Mouse (Mus musculus): ENCODE measurements around the gene Gm11037. TPM values are rescaled to one million over a fixed set of nuclear protein-coding genes. Genes with fewer than 3 reads are reported as not detected.

The Gm11037 gene
- polyA plus RNA-seq, 1 experiment from 2014 or later, result not detected

- Histone ChIP-seq H3K27me3 (replicated peaks) (no peaks in the 10 kb centered on the region), H3K9ac (peak within 1 kb of the TSS; percentile 79), H3K4me1 (peaks cover 33% of the 10 kb centered on the region), H3K36me3 (replicated peaks) (no peaks in the 10 kb centered on the region), H3K4me3 (peak within 1 kb of the TSS; percentile 82), H3K9me3 (0 out of 2 replicates have a peak, but pooled peaks cover 2% of the 10 kb centered on the region), H3K27ac (peak within 1 kb of the TSS; percentile 91), H3K4me2 (peak within 1 kb of the TSS; percentile 78)
- ATAC-seq (replicated peaks), result peak; percentile 98
- under 1% methylated on average over 54 of the region's 54 CpGs for WGBS
These were observed 26.8 kb downstream of the Gm11037 start, which contains the start of gene 1700037H04Rik for GRCm38 (mm10) chr2:131159938-131160581. Gene 1700037H04Rik (minus strand): TSS chr2:131160081.

DNA sequence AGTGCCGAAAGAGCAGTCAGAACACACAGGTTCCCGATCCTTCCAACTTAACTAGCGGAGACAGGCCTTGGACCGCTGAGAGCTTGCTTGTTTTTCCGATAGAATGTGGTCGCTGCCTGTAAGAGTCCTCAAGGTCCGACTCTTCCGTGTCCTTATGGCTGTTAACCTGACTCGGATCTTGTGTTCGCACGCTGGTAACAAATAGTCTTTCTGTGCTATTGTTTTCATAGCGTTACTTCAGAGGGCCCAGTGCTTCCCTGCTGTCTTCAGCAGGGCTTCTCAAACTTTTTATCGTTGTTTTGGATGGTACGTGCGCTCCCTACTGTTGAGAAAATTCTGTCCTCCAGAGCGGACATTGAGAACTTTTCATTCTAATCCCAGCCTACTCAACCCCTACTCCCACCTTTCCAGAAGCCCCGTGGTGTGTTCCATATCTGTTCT, 27.4 kb downstream of the Gm11037 start:
- peak overlapping the region; percentile 63 for H3K4me2 ChIP-seq
- no peaks in the 10 kb centered on the region for H3K27me3 ChIP-seq (replicated peaks)
- under 1% methylated on average over 17 of the region's 17 CpGs for WGBS
- H3K9me3 ChIP-seq, result 0 out of 2 replicates have a peak, but pooled peaks cover 4% of the 10 kb centered on the region
- peak overlapping the region; percentile 79 for H3K9ac ChIP-seq
- no peaks in the 10 kb centered on the region for H3K36me3 ChIP-seq (replicated peaks)
- H3K4me1 ChIP-seq, result peaks cover 33% of the 10 kb centered on the region
- H3K27ac ChIP-seq, result peak overlapping the region; percentile 91
- ATAC-seq (replicated peaks), result peak; percentile 1; the same call in 1 of the 2 replicates
- peak overlapping the region; percentile 82 for H3K4me3 ChIP-seq

- ATAC-seq (replicated peaks), result no peak
- 78% methylated on average over 7 of the region's 7 CpGs for WGBS
These were observed 30.6 kb downstream of the Gm11037 start for GRCm38 (mm10) chr2:131163924-131164323.

DNA sequence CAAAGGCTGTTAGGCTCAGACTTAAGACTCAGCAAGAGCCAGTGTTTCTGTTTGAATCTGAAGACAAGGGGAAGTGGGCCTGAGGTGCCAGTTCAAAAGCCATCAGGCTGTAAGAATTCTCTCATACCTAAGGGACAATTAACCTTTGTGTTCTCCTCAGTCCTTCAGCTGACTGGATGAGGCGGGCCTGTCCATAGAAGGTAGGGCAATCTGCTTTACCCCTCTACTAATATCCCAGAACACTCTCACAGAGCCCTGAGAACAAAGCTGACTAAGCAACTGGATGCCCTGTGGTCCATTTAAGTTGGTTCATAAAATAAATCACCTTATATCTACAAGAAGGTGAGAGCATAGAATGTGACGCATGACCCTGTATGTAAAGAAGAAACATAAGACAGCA, 32.9 kb downstream of the Gm11037 start:
- Histone ChIP-seq H3K36me3 (replicated peaks) (no peaks in the 10 kb centered on the region), H3K27me3 (replicated peaks) (0 out of 2 replicates have a peak, but pooled peaks cover 3% of the 10 kb centered on the region), H3K9ac (no peak overlapping the region), H3K4me2 (no peak overlapping the region), H3K4me1 (peaks cover under 1% of the 10 kb centered on the region), H3K4me3 (no peak overlapping the region), H3K9me3 (0 out of 2 replicates have a peak, but pooled peaks cover 4% of the 10 kb centered on the region), H3K27ac (no peak overlapping the region)
- ATAC-seq (replicated peaks), result no peak
- 89% methylated on average over 2 of the region's 2 CpGs for WGBS

More at GRCm38 (mm10) chr2:131163924-131164323, 30.6 kb downstream of the Gm11037 start:
- Histone ChIP-seq H3K36me3 (replicated peaks) (no peaks in the 10 kb centered on the region), H3K27me3 (replicated peaks) (no peaks in the 10 kb centered on the region), H3K9ac (no peak overlapping the region), H3K4me1 (peaks cover 10% of the 10 kb centered on the region), H3K4me3 (no peak overlapping the region), H3K4me2 (no peak overlapping the region), H3K9me3 (0 out of 2 replicates have a peak, but pooled peaks cover 4% of the 10 kb centered on the region), H3K27ac (no peak overlapping the region)

DNA sequence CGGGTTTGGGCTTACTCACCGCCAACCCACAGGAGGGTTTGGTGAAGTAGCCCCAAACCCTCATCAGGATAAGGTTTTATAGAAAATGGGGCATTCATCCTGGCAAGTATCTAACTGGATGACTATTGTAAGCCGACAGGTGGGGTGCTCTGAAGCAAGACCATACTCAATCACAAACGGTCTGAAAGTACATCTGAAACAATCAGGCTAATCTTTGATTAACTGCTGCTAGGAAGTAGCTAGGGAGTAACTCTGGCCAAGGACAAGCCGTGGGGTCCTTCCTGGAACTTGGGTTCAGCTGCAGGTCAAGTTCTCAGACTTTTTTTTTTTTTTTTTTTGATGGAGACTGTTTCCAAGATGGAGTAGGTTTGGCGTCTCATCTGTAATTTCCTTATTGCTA, 34.7 kb downstream of the Gm11037 start:
- ATAC-seq (replicated peaks), result no peak
- Histone ChIP-seq H3K27ac (no peak overlapping the region), H3K9ac (no peak overlapping the region), H3K4me2 (no peak overlapping the region), H3K4me1 (peaks cover 6% of the 10 kb centered on the region; the same call in 1 of the 2 replicates), H3K9me3 (0 out of 2 replicates have a peak, but pooled peaks cover 4% of the 10 kb centered on the region), H3K4me3 (no peak overlapping the region), H3K36me3 (replicated peaks) (no peaks in the 10 kb centered on the region), H3K27me3 (replicated peaks) (peaks cover 21% of the 10 kb centered on the region)
- WGBS, result 84% methylated on average over 6 of the region's 6 CpGs

DNA sequence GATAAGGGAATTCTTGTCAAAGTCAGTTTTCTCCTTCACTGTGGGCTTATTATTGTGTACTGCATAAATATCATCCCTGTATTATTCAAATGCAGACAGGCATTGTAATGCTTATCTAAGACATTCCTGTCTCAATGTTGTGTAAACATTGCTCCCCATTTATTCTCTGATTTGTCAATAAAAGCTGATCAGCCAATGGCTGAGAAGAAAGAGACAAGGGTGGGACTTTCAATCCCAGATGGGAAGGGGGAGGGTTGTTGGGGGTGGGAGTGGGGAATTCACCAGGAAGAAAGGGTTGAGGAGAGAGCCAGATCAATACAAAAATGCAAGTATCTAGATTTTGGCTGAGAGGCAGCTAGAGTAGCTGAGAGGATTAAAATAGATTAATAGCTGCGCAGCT, 35.6 kb downstream of the Gm11037 start:
- Histone ChIP-seq H3K4me1 (peaks cover 12% of the 10 kb centered on the region), H3K36me3 (replicated peaks) (no peaks in the 10 kb centered on the region), H3K27me3 (replicated peaks) (peaks cover 24% of the 10 kb centered on the region), H3K4me3 (no peak overlapping the region), H3K27ac (no peak overlapping the region), H3K4me2 (no peak overlapping the region), H3K9ac (no peak overlapping the region), H3K9me3 (0 out of 2 replicates have a peak, but pooled peaks cover 4% of the 10 kb centered on the region)
- ATAC-seq (replicated peaks), result no peak
- 47% methylated on average over 1 of the region's 1 CpGs for WGBS

- Histone ChIP-seq H3K4me2 (peak overlapping the region; percentile 15; the same call in 1 of the 2 replicates), H3K27ac (no peak overlapping the region), H3K9ac (no peak overlapping the region), H3K9me3 (no peaks in the 10 kb centered on the region), H3K4me1 (peaks cover 30% of the 10 kb centered on the region), H3K36me3 (replicated peaks) (no peaks in the 10 kb centered on the region), H3K4me3 (no peak overlapping the region), H3K27me3 (replicated peaks) (peaks cover 24% of the 10 kb centered on the region)
- 21% methylated on average over 9 of the region's 9 CpGs for WGBS
- ATAC-seq (replicated peaks), result no peak
These were observed 37.6 kb downstream of the Gm11037 start for GRCm38 (mm10) chr2:131170936-131171335.

DNA sequence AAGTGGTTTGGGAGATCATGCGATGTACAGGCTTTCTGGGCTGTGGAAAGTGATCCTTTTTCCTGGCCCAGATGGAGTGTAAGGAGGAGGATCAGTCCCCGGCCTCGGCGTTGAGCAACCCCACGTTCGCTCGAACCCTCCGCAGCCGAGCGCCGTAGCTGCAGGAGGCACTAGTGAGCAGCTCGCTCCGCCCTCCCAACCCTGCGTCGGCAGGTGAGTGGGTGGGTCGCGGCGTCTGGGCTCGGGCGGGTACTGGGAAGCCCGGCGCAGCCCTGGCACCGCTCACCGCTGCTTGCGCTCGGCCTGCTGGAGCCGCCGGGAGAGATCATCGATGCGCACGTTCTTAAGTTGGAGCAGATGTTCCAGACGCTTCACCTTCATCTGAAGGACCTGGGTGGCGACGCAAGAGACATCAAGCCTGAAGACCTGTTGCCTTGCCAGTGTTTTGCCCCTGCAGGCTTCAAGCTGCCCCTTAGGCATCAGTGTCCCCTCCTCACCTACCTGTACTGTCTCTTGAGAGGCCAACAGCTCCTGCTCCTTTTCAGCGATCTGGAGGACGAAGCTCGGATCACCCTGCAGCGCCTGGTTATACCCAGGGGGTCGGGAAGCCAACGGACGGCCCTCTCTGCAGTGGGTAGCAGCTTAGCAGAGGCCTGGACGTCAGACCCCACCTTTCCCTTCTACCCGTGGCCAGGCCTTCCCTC, 38.3 kb downstream of the Gm11037 start:
- peaks cover 24% of the 10 kb centered on the region for H3K27me3 ChIP-seq (replicated peaks)
- no peak for ATAC-seq (replicated peaks)
- H3K9me3 ChIP-seq, result no peaks in the 10 kb centered on the region
- peaks cover 34% of the 10 kb centered on the region for H3K4me1 ChIP-seq
- no peaks in the 10 kb centered on the region for H3K36me3 ChIP-seq (replicated peaks)
- no peak overlapping the region for H3K27ac ChIP-seq
- H3K4me2 ChIP-seq, result peak overlapping the region; percentile 15
- WGBS, result 15% methylated on average over 43 of the region's 43 CpGs
- H3K4me3 ChIP-seq, result no peak overlapping the region
- no peak overlapping the region for H3K9ac ChIP-seq

- Histone ChIP-seq H3K9ac (no peak overlapping the region), H3K9me3 (no peaks in the 10 kb centered on the region), H3K4me1 (peaks cover 41% of the 10 kb centered on the region), H3K4me2 (no peak overlapping the region), H3K27ac (no peak overlapping the region), H3K36me3 (replicated peaks) (no peaks in the 10 kb centered on the region), H3K4me3 (no peak overlapping the region), H3K27me3 (replicated peaks) (peaks cover 24% of the 10 kb centered on the region)
- ATAC-seq (replicated peaks), result no peak
- 46% methylated on average over 9 of the region's 9 CpGs for WGBS
These were observed 39.0 kb downstream of the Gm11037 start for GRCm38 (mm10) chr2:131172322-131172721.

DNA sequence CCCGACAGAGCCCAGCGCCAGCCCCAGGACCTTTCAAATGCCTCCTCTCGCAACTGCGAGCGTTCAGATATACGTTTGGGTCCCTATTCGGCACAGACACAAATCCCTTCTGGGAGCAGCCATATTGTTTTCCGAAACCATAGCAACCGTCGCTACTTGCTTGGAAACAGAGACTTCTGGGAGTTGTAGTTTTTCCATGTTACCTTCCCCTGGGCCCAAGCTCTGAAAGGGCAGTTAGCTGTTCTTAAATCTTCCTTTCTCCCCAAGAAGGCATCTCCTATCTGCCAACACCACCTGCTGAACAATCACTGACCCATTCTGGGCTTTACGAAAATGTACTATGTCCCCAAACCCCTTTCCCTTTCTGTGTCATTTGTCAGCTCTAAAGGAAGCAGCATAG, 41.4 kb downstream of the Gm11037 start:
- peaks cover 24% of the 10 kb centered on the region for H3K27me3 ChIP-seq (replicated peaks)
- peak overlapping the region; percentile 23; the same call in 1 of the 2 replicates for H3K9ac ChIP-seq
- peak overlapping the region; percentile 87 for H3K4me2 ChIP-seq
- WGBS, result 5% methylated on average over 11 of the region's 11 CpGs
- H3K36me3 ChIP-seq (replicated peaks), result no peaks in the 10 kb centered on the region
- H3K4me1 ChIP-seq, result peaks cover 59% of the 10 kb centered on the region
- peak overlapping the region; percentile 46 for H3K4me3 ChIP-seq
- 0 out of 2 replicates have a peak overlapping the region, but pooled peaks have one; percentile 42 for H3K27ac ChIP-seq
- ATAC-seq (replicated peaks), result peak; percentile 57
- no peaks in the 10 kb centered on the region for H3K9me3 ChIP-seq

DNA sequence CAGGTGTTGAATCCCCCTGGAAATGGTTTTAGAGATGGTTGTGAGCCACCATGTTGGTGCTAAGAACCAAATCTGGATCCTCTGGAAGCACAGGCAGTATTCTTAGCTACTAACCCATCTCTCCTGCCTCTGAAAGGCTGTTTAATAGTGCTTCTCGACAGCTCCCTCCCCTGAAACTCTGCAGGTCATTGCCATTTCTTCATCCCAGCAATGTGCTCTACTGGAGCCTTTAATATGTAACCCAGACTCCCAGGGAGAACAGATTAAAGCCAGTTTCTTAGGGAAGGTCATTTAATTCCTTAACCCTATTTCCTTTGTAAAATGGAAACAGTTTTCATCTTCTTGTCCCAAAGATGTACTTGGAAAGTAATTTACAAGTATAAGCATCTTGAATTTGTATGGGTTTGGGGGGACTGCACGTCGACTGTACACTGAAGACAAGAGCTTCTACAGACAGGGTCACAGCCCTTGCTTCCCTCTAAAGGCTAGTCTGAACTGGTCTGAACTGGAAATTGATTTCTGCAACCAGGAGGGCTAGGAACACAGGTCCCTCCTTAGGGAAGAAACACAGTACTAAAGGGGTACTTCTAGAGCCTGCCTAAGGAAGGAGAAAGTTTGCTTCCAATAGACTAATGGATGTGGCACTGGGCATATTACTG, 42.1 kb downstream of the Gm11037 start:
- Histone ChIP-seq H3K9me3 (no peaks in the 10 kb centered on the region), H3K4me2 (no peak overlapping the region), H3K27me3 (replicated peaks) (peaks cover 24% of the 10 kb centered on the region), H3K36me3 (replicated peaks) (no peaks in the 10 kb centered on the region), H3K27ac (peak overlapping the region; percentile 42; the same call in 1 of the 2 replicates), H3K4me3 (no peak overlapping the region), H3K9ac (no peak overlapping the region), H3K4me1 (peaks cover 59% of the 10 kb centered on the region)
- no peak for ATAC-seq (replicated peaks)
- 62% methylated on average over 3 of the region's 3 CpGs for WGBS

DNA sequence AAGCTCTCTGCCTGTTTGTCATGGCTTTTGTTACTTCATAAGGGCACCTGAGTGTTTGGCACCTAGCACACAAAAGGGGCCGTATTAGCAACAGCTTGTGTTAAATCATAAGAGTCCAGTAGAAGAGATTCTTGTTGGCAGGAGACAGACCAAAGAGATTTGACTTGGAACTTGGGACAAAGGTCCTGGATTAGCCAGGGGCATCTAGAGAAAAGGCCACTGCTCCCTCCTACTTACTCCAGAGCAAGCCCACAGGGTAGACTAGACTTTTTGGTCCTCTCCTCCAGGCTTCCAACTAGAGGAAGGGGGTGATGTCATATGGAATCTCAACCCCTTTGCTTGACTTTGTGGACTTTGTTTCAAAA, 42.6 kb downstream of the Gm11037 start:
- ATAC-seq (replicated peaks), result no peak
- Histone ChIP-seq H3K27me3 (replicated peaks) (peaks cover 23% of the 10 kb centered on the region), H3K4me3 (no peak overlapping the region), H3K27ac (no peak overlapping the region), H3K9me3 (no peaks in the 10 kb centered on the region), H3K9ac (no peak overlapping the region), H3K4me2 (no peak overlapping the region), H3K4me1 (peaks cover 59% of the 10 kb centered on the region), H3K36me3 (replicated peaks) (no peaks in the 10 kb centered on the region)
- WGBS, result 98% methylated on average over 1 of the region's 1 CpGs

Measured in midbrain, embryonic 15.5 days (tissue).